Mouse (Mus musculus) lung, adult 2 months (tissue): ENCODE data around the gene Thsd7b.

ENCODE experiments used
- CTCF ChIP-seq: fragments of 200-500 bp; IDR thresholded peaks from 2 replicates; pipeline ENCODE4 v1.5.1; 2011; ENCODE audit warnings: mild to moderate bottlenecking, low read length, control low read depth; ENCODE audit not compliant: insufficient read depth
- POLR2A ChIP-seq: fragments of 200-500 bp; IDR thresholded peaks from 2 replicates; pipeline ENCODE4 v1.6.1; 2011; ENCODE audit warnings: low read depth, mild to moderate bottlenecking, control low read depth, low read length, borderline replicate concordance; ENCODE audit errors: extremely low read depth

DNA sequence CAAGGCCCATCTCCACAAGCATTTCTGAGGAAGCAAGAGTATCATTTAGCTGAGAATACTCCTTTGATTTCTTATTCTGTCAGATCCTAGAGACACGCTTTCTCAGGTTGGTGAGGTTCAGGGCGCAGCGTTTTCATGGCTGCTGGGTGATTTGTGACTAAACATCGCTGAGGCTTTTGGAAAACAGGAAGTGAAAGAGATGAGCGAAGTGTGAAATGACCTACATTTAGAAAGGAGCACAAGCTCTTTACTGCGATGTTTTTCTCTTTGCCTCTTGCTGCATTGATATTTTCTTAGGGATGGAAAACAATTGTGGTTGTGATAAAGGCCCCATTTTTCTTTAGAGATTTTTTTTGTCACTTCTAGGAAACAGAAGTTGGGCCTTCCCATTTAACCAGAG is 351.4 kb downstream of the Thsd7b start:
- TF ChIP-seq CTCF (no peak), POLR2A (no peak)
